Mouse (Mus musculus) megakaryocyte, embryonic 14.5 days (primary cell): Measurements from ENCODE around the gene Nlgn1.

Experiments
- FLI1 ChIP-seq: IDR thresholded peaks from 2 replicates; pipeline ENCODE4 v1.6.1; 2012; ENCODE audit warnings: low read length, inconsistent platforms, mixed read lengths
- GATA1 ChIP-seq: IDR thresholded peaks from 3 replicates; pipeline ENCODE4 v1.6.1; 2012; ENCODE audit warnings: mixed read lengths, low read length, inconsistent platforms, borderline replicate concordance

DNA sequence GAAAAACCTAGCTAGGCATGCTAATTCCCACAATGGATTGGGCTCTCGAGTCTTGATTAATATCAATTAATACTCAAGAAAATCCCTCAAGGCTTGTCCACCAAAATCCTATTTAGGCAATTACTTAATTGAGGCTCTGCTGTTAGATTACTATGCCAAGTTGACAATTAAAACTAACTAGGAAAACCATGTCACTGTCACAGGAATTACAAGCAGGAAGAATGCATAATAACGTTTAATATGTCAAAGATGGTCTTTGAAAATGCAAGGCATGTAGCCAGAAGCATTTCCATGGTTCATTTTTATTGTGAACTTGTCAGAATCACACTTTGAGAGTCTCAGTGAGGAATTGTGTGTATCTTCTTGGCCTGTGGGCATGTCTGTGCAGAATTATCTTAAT is 289.3 kb downstream of the Nlgn1 start:
- TF ChIP-seq GATA1 = no peak
- TF ChIP-seq FLI1 = no peak
